Mouse (Mus musculus): ENCODE measurements at regions not wholly inside any gene's neighbourhood (a gene's known extent, or its start where the extent isn't known, plus 50 kb on each side); places are given as distances from the start of the nearest gene placed in this dataset.

DNA sequence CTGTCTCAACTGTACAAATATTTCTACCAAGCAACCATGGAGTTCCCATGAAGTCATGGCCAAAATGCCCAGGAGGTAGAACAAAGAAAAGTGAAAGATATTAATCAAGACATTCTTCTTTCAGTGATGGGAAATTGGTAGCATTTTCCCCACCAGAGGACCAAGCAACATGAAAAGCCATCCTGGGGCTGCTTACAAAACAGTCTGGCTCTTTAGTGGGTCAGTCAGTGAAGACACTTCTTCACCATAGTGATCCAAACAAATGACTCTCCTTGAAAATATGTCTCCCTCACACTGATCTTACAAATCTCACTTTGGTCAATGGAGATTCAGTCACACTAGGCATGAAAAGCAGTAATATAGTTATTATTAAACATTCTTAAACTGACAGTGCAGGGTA lies 299.8 kb upstream of the Gm9747 start:
- no peak for DNase-seq (ENCODE audit: low read depth)

DNA sequence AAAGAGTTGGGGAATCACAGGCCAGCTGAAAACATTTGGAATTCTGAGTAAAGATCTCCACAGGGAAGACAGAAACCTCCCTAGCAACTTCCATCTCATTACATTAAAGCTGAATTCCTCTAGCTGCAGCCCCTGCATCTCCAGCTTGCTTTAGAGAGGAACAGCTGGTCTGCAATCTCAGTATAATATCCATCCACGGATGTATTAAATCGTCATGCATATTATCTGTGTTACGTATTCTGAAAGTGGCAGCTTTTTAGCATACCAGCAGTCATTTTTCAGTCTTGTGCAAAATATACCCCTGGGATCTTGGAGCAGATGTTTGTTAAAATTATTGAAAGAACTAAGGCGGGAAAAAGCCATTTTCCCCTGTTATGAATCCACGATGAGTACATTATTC lies 287.7 kb upstream of the Gm9747 start:
- no peak for DNase-seq (ENCODE audit: low read depth)

DNA sequence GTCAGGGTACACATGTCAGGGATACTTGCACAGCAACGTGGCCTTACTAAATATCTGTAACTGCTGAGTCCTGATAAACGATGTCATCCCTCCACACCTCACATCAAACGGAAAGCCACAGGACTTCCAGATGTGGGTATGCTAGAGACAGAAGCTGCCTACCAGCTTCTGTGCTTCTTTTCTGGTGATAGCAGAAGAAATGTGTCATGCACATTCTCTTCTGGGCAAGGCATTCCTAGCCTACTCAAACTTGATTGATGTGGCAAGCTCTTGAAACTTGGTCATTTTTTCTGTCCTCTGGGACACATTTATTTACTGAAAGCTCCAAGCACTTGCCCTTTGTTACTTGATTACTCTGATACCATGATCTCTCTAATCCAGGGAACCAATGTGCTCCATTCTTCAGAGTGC lies 282.8 kb upstream of the Gm9747 start:
- DNase-seq (ENCODE audit: low read depth) = no peak

GRCm38 (mm10) chr1:81950853-81951252 lies 282.1 kb upstream of the Gm9747 start:
- no peak for DNase-seq (ENCODE audit: low read depth)

DNA sequence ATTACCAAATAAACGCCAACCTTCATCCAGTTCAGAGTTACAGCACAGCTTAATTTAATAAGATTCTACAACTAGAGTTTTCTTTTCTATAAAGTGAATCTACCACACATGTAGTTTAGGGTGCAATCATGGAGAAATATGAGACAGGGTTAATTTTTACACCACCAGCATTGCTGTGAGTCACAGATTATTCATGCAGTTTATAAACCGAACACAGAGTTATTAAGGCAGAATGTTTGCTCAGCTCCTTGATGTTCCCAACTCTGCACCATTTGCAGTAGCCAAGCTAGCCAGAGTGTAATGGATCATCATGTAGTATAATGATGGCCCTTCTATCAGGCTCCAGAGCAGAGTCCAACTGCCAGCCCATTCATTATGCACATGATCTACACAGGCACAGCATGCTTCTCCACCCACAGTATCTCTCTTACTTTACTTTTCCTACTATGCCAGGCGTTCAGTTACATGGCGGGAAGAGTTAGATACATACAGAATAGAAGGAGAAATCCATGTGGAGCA lies 281.4 kb upstream of the Gm9747 start:
- no peak for DNase-seq (ENCODE audit: low read depth)

DNA sequence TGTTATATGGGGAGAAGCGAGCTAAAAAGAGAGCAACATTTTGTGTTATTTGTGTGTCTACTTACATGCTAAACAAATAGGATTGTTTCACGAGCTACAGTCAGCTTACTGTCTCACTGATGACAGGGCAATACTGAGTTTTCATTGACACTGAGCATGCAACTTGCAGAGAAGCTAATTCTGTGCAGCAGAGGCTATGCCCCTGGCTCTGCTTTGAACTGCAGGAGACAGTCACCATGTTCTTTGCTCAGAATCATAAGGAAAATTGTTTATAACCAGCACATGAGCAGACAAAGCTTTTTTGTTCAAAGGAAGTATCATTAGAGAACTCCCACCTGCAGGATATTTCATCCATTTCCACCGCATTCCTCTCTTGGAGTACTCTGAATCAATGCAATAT lies 280.8 kb upstream of the Gm9747 start:
- no peak for DNase-seq (ENCODE audit: low read depth)

DNA sequence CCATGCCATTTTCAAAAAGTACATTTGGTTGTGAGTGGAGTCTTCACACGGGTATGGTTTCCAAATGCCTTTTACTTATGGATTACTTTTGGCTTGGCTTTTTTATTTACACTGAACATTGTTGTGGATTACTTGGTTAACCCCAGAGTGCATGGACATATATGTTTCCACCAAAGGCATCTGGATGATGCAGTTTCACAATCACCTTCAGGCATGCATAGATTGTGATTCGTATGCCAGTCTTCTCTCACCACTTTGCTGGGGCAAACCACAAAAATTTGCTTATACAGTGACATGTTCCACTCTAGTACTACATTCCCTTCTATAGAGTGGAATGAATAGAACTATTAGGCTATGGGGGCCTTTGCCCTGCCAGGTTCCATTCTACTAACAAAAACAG lies 278.4 kb upstream of the Gm9747 start:
- no peak for DNase-seq (ENCODE audit: low read depth)

GRCm38 (mm10) chr1:81967062-81967461 lies 265.9 kb upstream of the Gm9747 start:
- DNase-seq (ENCODE audit: low read depth) = no peak

- DNase-seq (ENCODE audit: low read depth) = no peak
Observed at GRCm38 (mm10) chr1:81967746-81968295, 265.1 kb upstream of the Gm9747 start.

DNA sequence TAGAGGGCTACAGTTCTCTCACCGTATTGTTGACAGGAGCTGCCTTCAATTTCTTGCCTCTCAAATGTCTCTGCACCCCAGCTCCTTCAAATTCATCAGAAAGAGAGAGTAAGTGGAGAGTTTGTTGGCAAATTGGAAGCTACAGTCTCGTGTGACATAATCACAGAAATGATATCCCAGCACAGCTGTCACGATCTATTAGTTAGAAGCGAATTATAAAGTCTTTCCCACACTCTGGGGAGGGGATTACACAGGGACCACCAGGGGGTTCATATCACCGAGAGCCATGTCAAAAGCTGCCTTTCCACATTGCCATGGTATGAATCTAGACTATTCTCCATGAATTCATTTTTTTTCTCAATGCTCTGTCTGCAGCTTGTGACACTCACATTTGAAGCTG lies 260.3 kb upstream of the Gm9747 start:
- no peak for DNase-seq (ENCODE audit: low read depth)

GRCm38 (mm10) chr1:81973481-81973880 lies 259.4 kb upstream of the Gm9747 start:
- DNase-seq (ENCODE audit: low read depth) = no peak

DNA sequence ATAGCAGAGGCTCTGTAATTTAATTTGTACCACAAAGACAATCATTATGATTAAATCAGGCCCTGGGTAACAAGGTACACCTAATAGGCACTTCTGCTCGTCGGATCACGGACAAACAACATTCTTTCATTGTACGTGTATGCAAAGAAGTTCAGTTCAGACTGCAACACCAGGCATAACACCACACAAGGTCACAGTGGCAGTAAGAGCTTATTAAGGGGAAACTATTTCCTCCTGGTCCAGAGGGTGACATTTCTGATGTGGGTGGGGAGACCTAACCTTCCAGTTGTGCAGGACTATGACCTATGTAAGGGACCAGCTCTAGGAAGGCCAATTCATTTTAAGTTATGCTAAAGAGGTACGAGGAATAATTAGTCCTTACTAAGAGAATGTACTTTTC lies 225.0 kb upstream of the Gm9747 start:
- DNase-seq (ENCODE audit: low read depth) = no peak

DNA sequence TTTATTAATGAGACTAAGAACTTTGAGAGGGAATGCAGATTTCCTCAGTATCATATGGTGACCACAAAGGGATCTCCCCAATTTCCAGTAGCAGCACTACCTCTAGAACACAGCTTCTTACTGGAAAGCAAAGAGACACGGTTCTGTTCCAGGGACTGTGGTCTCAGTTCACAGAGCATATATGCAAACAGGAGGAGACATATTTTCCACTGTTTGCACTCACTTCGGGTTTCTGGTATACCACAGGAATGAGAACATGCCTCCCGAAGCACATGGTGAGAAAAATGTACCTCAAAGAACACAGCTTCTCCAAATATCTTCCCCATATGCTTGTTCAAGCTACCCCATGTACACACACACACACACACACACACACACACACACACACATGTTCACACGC lies 224.1 kb upstream of the Gm9747 start:
- no peak for DNase-seq (ENCODE audit: low read depth)

DNA sequence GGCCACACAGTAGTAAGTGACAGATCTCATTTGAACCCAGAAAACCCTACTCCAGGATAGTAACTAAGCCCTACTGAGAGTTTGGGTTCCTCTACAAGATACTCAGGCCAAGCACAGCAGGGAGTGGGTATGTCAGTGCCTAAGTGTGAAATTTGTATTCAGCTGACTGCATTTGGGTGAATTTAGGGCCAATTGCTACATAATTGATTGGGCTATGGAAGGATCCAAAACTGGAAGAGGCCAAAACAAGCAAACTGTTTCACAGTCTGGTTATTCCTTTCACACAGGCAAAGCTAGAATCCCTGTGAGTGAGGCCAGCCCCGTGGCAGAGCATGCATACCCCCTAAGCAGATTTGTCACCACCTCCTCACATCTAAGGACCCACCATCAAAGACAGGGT lies 221.9 kb upstream of the Gm9747 start:
- no peak for DNase-seq (ENCODE audit: low read depth)

DNA sequence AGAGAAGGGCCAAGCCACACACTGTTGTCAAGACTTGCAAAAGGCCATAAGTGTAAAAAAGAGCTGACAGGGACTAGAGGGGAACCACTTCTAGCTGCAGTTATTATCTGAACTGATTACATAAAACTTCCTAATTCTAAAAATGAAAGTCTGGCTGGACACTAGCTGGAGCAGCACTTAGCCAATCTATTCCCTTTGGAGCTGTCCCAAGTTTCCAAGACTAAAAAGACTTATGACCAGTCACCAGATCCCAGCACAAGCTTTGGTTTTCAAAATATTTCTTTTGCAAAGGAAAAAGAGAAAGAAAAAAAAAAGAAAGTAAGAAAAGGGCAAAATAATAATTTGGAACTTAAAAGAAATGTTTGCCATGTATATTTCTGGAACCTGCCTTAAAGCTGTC lies 217.6 kb upstream of the Gm9747 start:
- no peak for DNase-seq (ENCODE audit: low read depth)

DNA sequence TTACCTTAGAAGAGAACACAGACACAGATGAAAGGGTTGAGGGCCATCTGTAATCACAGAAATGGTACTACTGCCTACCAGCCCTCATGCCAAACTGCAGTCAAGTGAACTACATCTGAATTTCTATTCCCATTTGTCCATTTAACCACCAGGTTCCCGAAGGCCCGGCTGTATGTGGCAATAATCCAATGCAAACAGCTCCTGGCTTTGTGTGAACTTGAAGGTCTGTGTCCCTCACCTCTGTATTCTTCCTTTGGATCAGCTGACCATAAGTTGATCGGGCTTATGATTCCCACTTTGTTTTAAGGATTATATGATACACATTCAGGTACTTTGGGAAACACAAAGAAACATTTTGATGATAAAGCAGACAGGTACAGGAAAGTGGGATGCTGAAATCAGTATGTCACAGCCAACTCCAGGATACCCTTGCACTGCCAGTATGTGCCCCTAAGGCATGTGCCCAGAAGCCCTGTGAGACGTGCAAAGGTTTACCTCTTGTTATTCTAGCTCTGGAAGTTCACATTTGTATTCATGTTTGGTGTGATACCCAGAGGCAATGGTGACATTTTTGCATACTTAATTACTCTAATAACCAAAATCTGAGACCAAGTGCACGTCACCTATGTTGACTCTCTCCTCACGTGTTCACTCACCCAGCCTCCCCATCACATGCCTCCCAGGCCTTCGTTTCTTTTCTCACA lies 214.1 kb upstream of the Gm9747 start:
- no peak for DNase-seq (ENCODE audit: low read depth)

DNA sequence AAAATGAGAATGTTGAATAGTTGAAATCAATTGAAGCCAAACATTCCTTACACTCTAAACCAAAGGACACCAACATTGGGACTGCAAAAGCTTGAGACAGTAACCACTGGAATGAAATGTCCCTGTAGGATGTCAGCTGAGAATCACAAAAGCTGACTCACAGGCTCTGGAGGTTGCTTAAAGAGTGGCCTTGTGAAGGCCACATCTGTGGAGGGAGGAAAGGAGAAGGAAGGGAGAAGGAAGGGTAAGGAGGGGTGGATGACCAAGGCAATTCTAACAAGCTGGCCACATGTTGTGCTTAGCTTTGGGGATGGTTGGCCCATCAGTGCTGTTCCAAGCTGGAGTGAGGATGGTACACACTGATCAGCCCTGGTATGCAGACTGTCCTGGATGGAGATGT lies 205.2 kb upstream of the Gm9747 start:
- DNase-seq (ENCODE audit: low read depth) = no peak

GRCm38 (mm10) chr1:82031130-82031529 lies 201.8 kb upstream of the Gm9747 start:
- no peak for DNase-seq (ENCODE audit: low read depth)

GRCm38 (mm10) chr1:82032410-82032809 lies 200.5 kb upstream of the Gm9747 start:
- no peak for DNase-seq (ENCODE audit: low read depth)

DNA sequence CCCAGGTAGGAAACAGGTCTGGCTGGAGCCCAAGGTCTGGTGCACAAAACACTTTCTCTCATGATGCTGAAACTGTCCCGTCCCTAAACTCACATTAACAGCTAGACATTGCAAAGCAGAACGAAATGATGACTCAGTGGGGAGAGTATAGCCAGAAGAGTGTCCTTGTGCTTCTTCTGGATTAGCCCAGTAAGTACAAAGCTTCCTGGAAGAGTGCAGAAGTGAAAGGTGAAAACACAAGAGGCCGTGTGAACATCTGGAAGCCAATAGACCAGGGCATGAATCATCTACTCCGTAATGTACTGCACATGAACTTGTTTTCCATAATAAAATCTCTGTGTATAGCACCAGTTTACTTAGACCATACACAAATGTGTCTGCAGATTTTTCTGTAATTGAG lies 194.7 kb upstream of the Gm9747 start:
- no peak for DNase-seq (ENCODE audit: low read depth)

- DNase-seq (ENCODE audit: low read depth) = no peak
Observed at GRCm38 (mm10) chr1:82038698-82039097, 194.2 kb upstream of the Gm9747 start.

GRCm38 (mm10) chr1:82041286-82042050 lies 191.4 kb upstream of the Gm9747 start:
- no peak for DNase-seq (ENCODE audit: low read depth)

DNA sequence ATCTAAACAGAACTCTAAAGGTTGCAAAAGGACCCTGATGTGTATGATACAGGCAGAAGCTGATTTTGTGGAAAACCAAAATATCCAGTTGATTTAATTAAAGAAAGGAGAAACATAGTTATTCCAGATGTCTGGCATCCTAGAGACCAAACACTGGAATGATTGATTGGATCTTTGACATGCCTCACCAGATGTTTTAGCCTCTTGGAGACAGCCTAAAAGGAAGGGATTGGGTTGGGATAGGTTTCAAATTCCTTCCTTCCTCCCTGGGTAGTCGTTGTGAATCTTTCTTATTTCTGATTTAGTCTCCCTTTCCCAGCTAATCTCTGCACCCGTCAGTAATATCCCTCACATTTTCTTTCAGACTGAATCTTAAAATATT lies 190.9 kb upstream of the Gm9747 start:
- no peak for DNase-seq (ENCODE audit: low read depth)
